Mouse (Mus musculus) cortical plate, adult 2 months (tissue): ENCODE results near the gene Trp53rkb.

Experiments used
- CTCF ChIP-seq: fragments of 200-500 bp; IDR thresholded peaks from 2 replicates; pipeline ENCODE4 v1.5.1; 2011; ENCODE audit warnings: mild to moderate bottlenecking, control low read depth, low read length; ENCODE audit not compliant: insufficient read depth; ENCODE audit errors: extremely low read depth
- POLR2A ChIP-seq: fragments of 200-500 bp; IDR thresholded peaks from 2 replicates; pipeline ENCODE4 v1.6.1; 2011; ENCODE audit warnings: mild to moderate bottlenecking, low read length, control low read depth; ENCODE audit not compliant: insufficient read depth; ENCODE audit errors: extremely low read depth

GRCm38 (mm10) chr2:166773587-166773986 lies 18.7 kb upstream of the Trp53rkb start:
- TF ChIP-seq CTCF (no peak), POLR2A (no peak)
